Mouse (Mus musculus): ENCODE measurements around the gene Cep112. TPM values are rescaled to one million over a fixed set of nuclear protein-coding genes. Genes with fewer than 3 reads are reported as not detected.

Gene Cep112
- polyA plus RNA-seq, 1 experiment from 2014 or later = 8.8 TPM

- Histone ChIP-seq H3K9ac (ENCODE audit: low read depth, low read length) (no peak overlapping the region), H3K36me3 (ENCODE audit: insufficient read depth, low read length) (no peaks in the 10 kb centered on the region), H3K4me1 (replicated peaks; ENCODE audit: insufficient read depth, low read length) (0 out of 2 replicates have a peak, but pooled peaks cover 1% of the 10 kb centered on the region), H3K4me3 (replicated peaks; ENCODE audit: low read depth, low read length) (no peak overlapping the region), H3K9me3 (replicated peaks; ENCODE audit: low read length) (no peaks in the 10 kb centered on the region), H3K4me2 (ENCODE audit: low read length) (no peak overlapping the region), H3K27ac (no peak overlapping the region), H3K27me3 (ENCODE audit: insufficient read depth, low read length) (no peaks in the 10 kb centered on the region)
- ATAC-seq (replicated peaks; ENCODE audit: low FRiP score, low read depth) = no peak
- no peak for DNase-seq (ENCODE audit: low spot score)
- TF ChIP-seq CTCF (IDR thresholded peaks at IDR 0.05; ENCODE audit: low read depth) = no peak
- WGBS = 65% methylated on average over 9 of the region's 9 CpGs
Measured at GRCm38 (mm10) chr11:108898063-108898462, 473.1 kb downstream of the Cep112 start.

DNA sequence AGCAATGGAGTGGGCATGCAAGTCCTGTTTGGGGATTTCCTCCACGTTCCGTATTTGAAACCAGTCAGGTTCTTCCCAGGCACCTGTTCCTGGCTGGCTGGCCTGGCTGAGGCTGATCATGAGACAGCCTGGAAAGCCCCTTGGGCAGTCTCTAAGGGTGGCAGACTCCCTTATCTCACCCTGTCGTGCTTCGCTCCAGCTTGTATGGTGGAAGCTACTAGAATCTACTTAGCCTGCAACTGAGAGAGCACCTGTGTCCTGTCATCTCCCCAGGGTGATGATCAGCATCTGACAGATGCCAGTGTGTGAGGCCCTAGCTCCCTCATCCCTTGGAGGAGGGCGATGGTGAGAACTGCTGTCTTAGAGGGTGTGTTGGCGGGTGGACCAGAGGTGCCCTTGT is 473.5 kb downstream of the Cep112 start:
- Histone ChIP-seq H3K4me1 (replicated peaks; ENCODE audit: insufficient read depth, low read length) (no peaks in the 10 kb centered on the region), H3K4me2 (ENCODE audit: low read length) (no peak overlapping the region), H3K27me3 (ENCODE audit: insufficient read depth, low read length) (no peaks in the 10 kb centered on the region), H3K9me3 (replicated peaks; ENCODE audit: low read length) (no peaks in the 10 kb centered on the region), H3K27ac (no peak overlapping the region), H3K36me3 (ENCODE audit: insufficient read depth, low read length) (no peaks in the 10 kb centered on the region), H3K4me3 (replicated peaks; ENCODE audit: low read depth, low read length) (no peak overlapping the region), H3K9ac (ENCODE audit: low read depth, low read length) (no peak overlapping the region)
- DNase-seq (ENCODE audit: low spot score) (no peak), ATAC-seq (replicated peaks; ENCODE audit: low FRiP score, low read depth) (no peak)
- 89% methylated on average over 6 of the region's 6 CpGs for WGBS
- no peak for TF ChIP-seq CTCF (IDR thresholded peaks at IDR 0.05; ENCODE audit: low read depth)

DNA sequence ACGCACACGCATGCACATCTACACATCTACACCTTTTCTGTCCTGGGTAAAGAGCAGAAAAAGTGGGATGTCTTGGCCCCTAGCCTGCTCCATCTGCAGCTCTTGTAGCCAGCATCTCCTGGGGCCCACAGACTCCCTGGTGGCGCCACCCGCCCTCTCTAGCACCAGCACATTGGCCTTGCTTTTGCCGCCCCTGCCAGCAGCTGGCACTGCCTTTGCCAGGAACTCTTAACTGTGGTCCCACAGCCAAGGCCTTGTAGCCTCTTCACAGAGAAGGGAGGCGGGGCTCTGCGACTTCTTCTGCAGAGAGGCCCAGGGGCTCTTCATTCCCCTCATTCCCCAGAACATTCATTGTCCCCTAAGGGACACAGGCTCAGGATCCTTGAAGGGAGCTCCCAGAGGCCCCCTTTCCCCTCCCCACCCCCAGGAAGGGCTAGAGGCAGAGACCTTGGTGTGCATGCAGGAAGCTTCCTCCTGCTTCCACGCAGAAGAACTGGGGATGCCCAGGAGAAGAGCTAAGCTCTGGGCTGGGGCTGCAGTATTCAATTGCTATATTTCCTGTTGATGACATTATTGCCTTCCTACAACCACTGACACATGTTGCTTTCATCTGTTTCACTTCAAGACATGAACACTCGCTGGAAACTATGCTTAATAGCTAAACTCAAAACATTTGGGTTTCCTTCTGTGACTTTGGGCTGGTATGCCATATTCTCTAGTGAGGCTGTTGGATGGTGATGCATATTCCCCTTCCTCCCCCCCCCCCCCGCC is 475.9 kb downstream of the Cep112 start:
- ATAC-seq (replicated peaks; ENCODE audit: low FRiP score, low read depth) = no peak
- no peak overlapping the region for H3K9ac ChIP-seq (ENCODE audit: low read depth, low read length)
- WGBS = 77% methylated on average over 9 of the region's 10 CpGs

GRCm38 (mm10) chr11:108901670-108902069 is 476.7 kb downstream of the Cep112 start:
- no peak for ATAC-seq (replicated peaks; ENCODE audit: low FRiP score, low read depth)

More for the DNA sequence above, 475.9 kb downstream of the Cep112 start:
- no peaks in the 10 kb centered on the region for H3K4me1 ChIP-seq (replicated peaks; ENCODE audit: insufficient read depth, low read length)
- H3K36me3 ChIP-seq (ENCODE audit: insufficient read depth, low read length) = no peaks in the 10 kb centered on the region
- TF ChIP-seq CTCF (IDR thresholded peaks at IDR 0.05; ENCODE audit: low read depth) = no peak
- H3K27me3 ChIP-seq (ENCODE audit: insufficient read depth, low read length) = no peaks in the 10 kb centered on the region
- no peak overlapping the region for H3K4me2 ChIP-seq (ENCODE audit: low read length)
- H3K9me3 ChIP-seq (replicated peaks; ENCODE audit: low read length) = no peaks in the 10 kb centered on the region
- H3K4me3 ChIP-seq (replicated peaks; ENCODE audit: low read depth, low read length) = no peak overlapping the region
- DNase-seq (ENCODE audit: low spot score) = no peak
- no peak overlapping the region for H3K27ac ChIP-seq

GRCm38 (mm10) chr11:108902303-108902702 is 477.3 kb downstream of the Cep112 start:
- Histone ChIP-seq H3K9ac (ENCODE audit: low read depth, low read length) (no peak overlapping the region), H3K4me3 (replicated peaks; ENCODE audit: low read depth, low read length) (no peak overlapping the region), H3K27me3 (ENCODE audit: insufficient read depth, low read length) (no peaks in the 10 kb centered on the region), H3K9me3 (replicated peaks; ENCODE audit: low read length) (no peaks in the 10 kb centered on the region), H3K4me2 (ENCODE audit: low read length) (no peak overlapping the region), H3K4me1 (replicated peaks; ENCODE audit: insufficient read depth, low read length) (no peaks in the 10 kb centered on the region), H3K36me3 (ENCODE audit: insufficient read depth, low read length) (no peaks in the 10 kb centered on the region), H3K27ac (no peak overlapping the region)
- TF ChIP-seq CTCF (IDR thresholded peaks at IDR 0.05; ENCODE audit: low read depth) = no peak
- DNase-seq (ENCODE audit: low spot score) (peak; percentile 61), ATAC-seq (replicated peaks; ENCODE audit: low FRiP score, low read depth) (no peak)
- 49% methylated on average over 4 of the region's 4 CpGs for WGBS

More at GRCm38 (mm10) chr11:108901670-108902069, 476.7 kb downstream of the Cep112 start:
- Histone ChIP-seq H3K27ac (no peak overlapping the region), H3K9ac (ENCODE audit: low read depth, low read length) (no peak overlapping the region), H3K4me1 (replicated peaks; ENCODE audit: insufficient read depth, low read length) (no peaks in the 10 kb centered on the region), H3K4me3 (replicated peaks; ENCODE audit: low read depth, low read length) (no peak overlapping the region), H3K9me3 (replicated peaks; ENCODE audit: low read length) (no peaks in the 10 kb centered on the region), H3K27me3 (ENCODE audit: insufficient read depth, low read length) (no peaks in the 10 kb centered on the region), H3K36me3 (ENCODE audit: insufficient read depth, low read length) (no peaks in the 10 kb centered on the region), H3K4me2 (ENCODE audit: low read length) (no peak overlapping the region)
- 61% methylated on average over 7 of the region's 7 CpGs for WGBS
- no peak for TF ChIP-seq CTCF (IDR thresholded peaks at IDR 0.05; ENCODE audit: low read depth)
- DNase-seq (ENCODE audit: low spot score) = no peak

- H3K4me3 ChIP-seq (replicated peaks; ENCODE audit: low read depth, low read length) = no peak overlapping the region
- no peaks in the 10 kb centered on the region for H3K9me3 ChIP-seq (replicated peaks; ENCODE audit: low read length)
- DNase-seq (ENCODE audit: low spot score) (no peak), ATAC-seq (replicated peaks; ENCODE audit: low FRiP score, low read depth) (no peak)
- no peak overlapping the region for H3K9ac ChIP-seq (ENCODE audit: low read depth, low read length)
- H3K27ac ChIP-seq = no peak overlapping the region
- H3K4me1 ChIP-seq (replicated peaks; ENCODE audit: insufficient read depth, low read length) = peaks cover 13% of the 10 kb centered on the region; the same call in 1 of the 2 replicates
- H3K4me2 ChIP-seq (ENCODE audit: low read length) = no peak overlapping the region
- no peaks in the 10 kb centered on the region for H3K36me3 ChIP-seq (ENCODE audit: insufficient read depth, low read length)
- WGBS = 55% methylated on average over 7 of the region's 7 CpGs
- H3K27me3 ChIP-seq (ENCODE audit: insufficient read depth, low read length) = no peaks in the 10 kb centered on the region
- no peak for TF ChIP-seq CTCF (IDR thresholded peaks at IDR 0.05; ENCODE audit: low read depth)
Measured at GRCm38 (mm10) chr11:108906590-108907254, 481.7 kb downstream of the Cep112 start.
